Mouse (Mus musculus) fat pad, adult 2 months (tissue): ENCODE measurements at regions not wholly inside any gene's neighbourhood (a gene's known extent, or its start where the extent isn't known, plus 50 kb on each side); places are given as distances from the start of the nearest gene placed in this dataset.

Experiments used
- DNase-seq: peaks from one replicate; pipeline ENCODE4 v3.0.0-alpha.2; 2011; ENCODE audit warnings: low read depth, low spot score; ENCODE audit errors: extremely low read depth

DNA sequence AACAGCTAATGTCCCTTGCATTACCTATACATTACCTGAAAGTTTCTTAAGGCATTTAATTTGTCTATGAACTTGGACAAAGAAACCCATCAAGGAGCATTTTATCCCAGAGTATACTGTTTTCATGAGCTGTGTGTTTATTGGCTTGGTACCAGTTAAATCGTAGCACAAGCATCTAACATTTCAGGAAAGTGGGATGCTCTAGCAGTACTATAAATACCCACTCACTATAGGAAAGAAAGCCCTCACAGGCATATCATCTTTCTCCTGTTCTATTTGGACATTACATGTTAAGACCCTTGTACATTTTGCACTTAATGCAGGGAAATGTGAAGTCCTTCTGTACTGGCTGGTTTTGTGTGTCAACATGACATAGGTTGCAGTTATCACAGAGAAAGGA is 163.9 kb downstream of the Ptprc start:
- DNase-seq: no peak

DNA sequence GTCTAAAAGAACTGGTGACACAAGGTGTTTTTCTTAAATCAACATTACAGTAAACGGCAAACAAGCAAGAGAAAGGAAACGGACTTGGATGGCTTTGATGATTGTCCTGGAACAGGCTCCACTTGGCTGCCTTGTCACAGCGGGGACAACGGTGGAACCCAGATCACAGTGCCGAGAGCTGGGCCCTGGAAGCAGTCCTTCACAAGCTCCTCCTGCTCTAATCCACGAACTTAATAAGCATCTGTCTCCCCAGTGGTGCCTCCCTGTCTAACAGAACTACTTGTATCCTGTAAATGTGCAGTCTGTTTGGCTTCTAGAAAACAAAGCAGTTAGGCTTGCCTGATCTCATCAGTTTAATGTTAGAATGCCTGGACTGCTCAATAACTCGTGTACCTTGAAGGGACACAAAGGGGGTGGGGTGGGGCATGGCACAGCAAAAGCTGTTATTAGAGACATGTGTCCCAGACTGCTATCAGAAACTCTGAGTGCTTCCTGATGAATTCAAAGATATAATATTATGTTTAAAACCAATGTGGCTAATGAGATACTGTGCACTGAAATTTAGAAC is 164.5 kb downstream of the Ptprc start:
- no peak for DNase-seq

DNA sequence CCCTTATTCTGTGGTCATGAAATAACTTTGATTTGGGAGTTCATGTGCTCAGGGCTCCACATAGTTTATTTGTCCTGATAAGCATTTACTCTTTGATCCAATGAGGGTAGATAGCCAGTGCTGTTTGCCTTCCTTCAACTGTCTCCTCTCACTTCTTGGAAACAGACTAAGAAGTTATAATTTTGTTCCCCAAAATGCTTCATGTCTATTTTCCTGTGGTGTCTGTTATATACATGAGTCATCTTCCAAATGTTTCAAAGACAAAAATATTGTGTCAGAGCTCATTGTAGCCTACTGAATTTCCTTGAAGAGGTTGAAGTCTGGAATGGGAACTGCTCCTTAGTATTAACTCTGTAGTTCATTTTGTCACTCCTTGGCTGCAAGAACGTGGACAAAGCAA is 168.7 kb downstream of the Ptprc start:
- DNase-seq: no peak

DNA sequence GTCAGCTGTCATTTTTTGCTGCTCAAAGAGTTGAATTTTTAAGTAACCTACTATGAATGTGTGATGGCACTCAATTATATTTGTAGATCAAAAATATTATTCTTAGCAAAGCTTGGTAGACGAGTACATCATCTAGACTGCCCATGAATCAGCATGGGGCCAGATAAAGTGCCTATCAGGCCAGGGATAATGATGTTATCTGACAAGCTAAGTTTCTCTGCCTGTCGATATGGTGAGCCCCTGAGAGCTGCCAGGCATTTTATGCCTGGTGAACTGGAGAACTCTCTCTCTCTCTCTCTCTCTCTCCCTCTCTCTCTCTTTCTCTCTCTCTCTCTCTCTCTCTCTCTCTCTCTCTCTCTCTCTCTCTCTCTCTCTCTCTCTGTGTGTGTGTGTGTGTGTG is 171.2 kb downstream of the Ptprc start:
- DNase-seq: no peak

DNA sequence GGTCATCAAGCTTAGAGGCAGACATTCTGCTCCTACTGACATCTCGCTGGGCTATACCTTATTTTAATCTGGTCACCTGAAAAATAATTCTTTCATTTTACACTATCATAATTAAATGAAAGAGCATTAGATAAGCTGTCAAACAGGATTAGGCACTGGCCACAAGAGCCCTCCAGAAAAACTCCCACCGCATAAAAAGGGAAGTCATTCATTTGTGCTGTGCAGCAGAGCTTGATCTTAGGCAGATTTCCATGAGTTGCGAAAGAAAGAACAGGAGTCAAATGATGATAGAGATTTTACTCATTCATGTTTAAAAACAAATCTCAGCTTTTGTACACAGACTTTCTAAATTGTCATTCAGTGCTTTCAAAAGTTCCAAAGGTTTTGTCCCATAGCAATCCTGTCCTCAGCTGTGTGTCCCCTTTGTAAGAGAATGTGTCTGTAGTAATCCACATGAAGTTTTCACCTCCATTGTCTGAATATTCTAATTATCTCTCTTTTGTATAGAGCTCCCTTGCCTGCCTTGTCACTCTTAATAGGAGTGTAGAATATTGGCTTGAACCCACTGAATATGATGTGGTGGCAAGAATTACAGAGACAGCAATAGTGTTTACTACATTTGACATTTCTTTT is 176.1 kb downstream of the Ptprc start:
- DNase-seq: no peak

DNA sequence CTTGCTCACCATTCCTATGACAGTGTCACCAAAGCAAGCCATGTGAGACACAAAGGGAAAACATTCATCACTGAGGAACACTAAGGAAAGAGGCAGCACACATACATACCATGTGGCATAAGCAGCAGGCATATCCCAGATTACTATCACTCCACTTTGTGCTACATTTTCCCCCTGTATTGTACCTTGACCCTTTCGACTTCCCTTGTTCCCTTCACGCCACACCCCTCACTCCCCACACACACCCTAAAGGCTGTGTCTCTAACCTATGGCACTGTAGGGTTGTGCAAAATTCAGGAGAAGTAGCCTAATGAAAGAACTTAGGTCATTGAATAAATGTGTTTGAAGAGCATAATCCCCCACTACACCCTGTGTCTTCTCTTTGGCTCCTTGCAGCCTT is 179.5 kb downstream of the Ptprc start:
- DNase-seq: no peak

DNA sequence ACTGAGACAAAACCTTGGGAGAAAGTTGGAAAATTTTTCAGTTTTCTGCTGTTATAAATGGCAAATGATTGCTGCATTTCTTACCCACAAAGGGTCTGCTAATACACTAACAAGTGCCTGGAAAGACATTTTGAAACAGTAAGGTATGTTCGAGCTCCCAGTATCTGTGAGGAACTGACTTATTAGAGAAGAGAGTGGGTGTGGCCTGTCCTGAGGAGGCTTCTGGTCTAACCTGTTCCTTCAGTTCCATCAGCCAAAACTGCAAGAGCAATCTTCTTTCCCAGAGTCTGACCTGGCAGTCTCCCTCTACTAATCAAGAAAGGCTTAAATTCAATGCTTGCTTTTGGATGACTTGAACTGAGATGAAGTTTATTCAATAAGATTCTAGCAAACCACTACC is 183.6 kb downstream of the Ptprc start:
- peak; percentile 33 for DNase-seq

DNA sequence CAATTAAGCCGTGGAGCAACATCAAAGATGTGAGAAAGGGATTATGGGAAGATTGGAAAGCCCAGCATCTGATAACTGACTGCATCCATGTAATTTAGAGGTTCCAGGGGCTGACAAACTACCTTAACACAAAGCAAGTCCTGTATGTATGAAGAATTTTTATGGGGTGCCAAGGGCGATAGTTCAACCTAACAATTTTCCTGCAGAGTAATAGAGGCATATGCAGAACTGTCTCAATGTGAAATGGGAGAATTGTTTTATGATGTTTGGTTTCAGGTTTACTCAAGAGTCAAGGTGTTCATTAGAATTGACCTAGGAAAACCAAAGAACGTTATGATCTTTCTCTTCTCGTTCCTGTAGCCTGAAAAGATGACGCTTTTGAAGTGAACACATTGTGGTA is 184.1 kb downstream of the Ptprc start:
- DNase-seq: no peak

DNA sequence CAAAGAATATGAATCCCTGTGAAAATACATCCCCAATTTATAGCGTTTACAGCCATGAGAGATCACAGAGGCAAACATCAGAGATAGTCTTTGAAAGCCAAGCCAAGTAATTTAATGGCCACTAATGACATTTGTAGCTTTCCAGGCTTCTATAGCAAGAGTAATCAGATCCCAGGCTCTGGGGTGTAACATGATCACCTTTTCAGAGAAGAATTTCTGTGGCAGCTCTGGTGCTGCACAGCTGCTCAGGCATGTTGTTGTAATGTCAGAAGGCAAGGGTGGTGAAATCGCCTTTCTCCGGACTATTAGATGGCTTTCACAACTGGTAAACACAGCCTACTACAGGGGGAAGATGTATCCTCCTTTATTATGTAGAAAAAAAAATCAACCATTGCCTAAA is 202.1 kb downstream of the Ptprc start:
- DNase-seq: no peak

DNA sequence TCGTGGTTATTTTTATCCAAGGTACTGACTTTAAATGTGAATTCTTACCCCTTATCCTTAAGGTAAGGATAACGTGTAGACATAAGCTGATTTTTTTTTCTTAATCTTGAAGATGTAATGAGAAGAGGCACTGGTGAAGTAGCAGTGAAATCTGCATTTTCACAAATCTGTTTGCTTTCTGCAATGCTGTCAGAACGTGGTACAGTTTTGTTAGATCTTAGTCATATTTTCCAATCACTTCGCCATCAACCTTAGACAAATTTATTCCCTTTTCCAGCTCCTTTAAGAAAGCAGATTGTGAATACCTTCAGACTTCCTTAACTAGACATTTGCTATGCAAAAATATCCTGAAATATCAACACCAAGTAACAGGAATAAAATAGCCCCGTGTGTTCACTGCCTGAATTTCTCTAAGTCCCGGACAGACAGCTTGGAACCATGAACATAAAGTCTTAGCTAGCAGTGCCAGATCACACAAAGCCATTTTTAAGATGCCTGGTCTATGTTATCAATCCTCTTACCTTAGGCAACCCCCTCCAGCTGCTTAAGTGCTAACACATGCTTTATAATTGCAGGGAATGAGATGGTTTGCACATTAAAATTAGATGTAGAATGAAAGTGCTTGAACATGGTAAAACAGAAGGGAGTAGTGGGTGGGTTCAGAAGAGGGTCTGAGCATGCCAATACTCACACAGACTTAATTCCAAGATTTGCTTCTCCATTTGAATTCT is 202.7 kb downstream of the Ptprc start:
- no peak for DNase-seq

DNA sequence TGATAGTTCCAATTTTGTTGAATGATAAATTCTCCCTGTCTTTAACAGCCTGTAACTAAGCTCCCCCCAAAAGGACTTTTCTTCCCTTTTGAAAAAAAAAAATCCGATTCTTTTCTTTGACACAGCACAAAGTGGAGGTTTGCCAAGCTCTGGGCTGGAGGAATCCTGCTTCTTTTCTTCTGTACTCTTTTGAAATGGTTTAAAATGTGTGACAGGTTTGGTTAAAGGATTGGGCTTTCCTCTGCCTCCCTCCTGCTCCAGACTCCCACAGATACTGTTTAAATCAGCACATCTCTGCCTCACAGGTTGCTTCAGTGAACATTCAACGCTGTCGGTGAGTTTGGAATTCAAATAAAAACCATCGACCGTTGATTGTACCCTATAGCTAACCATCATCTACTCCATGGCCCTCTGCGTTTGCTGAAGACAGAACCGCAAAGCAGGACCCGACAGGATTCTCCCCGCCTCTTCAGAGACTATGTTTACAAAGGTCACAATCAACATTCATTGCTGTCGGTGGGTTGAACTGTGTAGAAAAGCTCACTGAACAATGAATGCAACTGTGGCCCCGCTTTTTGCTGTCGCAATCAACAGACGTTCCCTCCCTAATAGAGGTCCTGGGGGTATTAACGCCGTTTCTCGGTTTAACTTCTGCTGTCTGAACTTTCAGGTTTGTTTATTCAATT is 209.2 kb downstream of the Ptprc start:
- DNase-seq: no peak

DNA sequence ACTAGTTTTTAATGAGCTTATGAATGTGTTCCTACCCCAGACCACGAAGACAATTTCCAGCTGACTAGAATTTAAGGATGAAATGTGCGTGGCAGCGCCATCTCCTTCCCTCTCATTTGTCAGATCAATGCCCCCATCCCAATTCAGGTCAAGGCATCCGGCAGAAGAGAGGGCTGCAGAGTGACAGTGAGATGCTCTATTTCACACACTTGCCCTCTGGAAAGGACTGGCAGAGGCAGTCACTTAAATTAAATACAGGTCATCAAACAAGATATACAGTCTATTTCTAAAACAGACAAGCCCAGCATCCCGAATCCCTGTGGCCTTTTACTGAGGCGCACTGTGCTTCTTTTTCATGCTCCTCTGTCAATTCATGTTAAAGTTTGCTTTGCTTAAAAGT is 211.9 kb downstream of the Ptprc start:
- no peak for DNase-seq

DNA sequence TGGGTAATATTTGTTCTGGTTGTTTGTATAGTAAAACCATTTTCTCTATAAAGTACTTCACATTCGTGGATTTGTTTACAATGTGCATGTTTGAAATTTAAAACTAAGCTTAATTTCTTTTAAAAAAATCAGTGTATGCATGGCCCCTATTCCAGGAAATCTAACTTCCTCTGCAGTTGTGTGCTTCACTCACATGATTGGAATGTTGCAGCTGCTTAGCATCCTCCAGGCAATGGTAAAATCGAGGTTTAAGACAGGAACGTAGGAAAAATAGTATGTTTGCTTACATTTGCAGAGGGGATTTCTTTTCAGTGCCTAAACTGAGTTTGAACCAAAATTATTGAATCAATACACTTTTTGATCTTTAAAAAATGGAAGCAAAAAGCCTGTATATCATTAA is 217.5 kb downstream of the Ptprc start:
- no peak for DNase-seq

DNA sequence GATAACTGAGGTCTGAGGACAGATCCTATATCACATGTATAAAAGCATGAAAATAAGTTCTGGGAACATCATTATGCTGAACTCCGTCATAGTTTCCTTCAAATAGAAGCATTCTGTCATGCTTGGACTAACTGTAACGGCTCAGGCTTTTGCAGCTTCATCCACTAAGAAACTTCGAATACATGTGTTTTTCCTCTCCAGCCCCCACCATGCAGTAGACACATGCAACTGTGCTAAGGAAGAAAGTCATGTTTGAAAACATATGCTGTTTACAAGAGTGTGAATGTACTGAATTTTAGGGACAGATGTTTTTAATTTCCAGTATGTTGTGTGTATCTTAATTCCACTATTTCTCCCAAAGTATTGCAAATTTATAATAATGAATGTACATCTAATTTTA is 219.5 kb downstream of the Ptprc start:
- DNase-seq: no peak

DNA sequence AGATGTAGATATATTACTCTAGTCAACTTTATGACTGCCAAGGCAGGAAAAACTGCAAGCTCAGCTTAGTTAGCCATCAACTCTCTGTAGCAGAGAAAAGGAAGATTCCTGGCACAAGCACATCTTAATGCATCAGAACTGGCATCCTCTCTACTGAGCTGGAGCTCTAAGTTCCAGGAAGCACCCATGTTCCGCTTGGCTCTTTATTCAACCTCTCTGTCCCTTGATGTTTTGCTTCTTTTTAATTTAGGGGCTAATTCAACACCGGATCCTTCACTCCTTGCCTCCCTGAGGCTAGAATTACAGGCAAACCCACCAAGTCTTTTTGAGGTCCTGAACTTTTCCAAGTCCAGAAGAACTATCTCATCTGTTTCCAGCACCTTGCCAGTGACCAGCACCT is 220.4 kb downstream of the Ptprc start:
- DNase-seq: no peak

DNA sequence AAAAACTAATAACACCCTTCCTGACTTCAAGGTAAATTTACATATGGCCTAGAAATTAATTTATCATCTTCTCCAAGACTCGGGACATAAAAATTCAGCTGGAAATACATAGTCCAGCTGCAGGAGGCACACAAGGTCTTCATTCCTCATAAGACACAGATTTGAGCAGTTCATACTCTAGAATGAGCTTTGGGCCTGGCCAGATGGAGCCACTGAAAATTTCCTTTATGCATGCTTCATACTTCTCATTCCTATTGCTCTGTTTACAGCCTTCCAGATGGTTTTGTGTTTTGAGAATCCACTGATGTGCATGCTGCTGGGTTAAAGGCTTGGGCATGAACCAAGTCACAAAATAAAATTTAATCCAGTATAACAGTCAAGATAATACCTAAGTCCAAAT is 222.1 kb downstream of the Ptprc start:
- DNase-seq: no peak

DNA sequence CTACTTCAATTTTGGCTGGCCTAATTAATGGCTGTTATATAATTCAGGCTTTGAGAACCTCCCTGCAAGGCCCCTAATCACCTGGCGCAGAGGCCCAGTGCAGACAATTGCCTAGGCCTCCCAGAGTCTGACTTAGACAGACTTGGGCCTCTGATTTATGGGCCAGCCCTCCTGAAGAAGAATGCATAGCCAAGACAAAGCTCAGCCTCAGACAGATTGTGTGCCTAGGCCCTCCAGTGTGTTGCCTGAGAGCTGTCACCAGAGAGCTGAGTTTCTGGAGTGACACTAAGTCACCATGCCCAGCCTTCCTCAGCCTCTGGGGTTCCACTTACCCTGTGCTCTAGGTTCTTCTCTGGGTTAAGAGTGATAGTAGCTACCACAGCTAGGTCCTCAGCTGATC is 222.7 kb downstream of the Ptprc start:
- no peak for DNase-seq

DNA sequence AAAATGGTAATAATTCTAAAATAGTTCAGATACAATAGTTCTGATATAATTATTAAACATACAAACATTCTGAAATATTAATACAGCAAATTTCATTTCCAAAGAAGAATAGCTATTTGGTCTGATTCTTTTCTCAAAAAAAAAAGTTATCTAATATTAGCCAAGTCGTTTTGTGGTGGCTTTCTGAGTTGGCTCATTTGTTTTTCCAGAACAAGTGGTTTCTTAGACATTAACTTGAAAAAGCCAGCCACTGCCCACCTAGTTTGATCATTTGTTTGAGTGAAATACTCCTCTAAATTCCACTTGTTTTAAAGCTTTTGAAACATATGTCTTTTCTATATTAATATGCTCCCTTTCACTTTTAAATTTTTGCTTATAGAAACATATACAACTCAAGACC is 227.6 kb downstream of the Ptprc start:
- DNase-seq: no peak

DNA sequence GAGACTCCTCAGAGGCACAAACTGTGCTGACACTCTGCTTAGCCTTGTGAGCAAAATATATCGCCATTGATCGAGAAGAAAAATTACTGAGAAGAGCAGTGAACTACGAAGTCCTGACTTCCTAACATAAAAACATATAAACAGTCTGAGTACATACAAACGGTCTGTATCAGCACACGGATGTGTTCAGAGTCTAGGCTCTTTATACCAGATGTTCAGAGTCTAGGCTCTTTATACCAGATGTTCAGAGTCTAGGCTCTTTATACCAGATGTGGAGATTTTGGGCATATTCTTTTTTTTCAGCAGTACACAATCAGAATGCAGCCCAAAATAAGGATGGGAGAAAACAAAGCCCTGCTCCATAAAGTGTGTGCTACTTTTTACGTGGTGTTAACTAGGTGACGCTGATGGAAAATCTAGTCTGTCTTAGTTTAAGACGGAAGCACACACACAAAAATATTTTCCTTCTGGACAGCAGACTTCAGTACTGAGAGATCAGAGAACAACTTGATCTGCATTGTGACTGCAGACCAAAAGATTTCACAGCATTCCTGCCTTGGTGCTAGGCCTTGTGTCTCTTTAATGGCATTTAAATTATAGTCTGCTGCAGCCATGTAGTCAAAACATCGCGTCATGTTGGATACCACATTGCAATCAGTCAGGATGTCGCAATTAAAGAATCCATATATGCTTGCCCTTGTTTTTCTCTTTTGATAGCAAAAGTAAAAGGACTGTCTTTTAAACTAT is 233.6 kb downstream of the Ptprc start:
- no peak for DNase-seq

DNA sequence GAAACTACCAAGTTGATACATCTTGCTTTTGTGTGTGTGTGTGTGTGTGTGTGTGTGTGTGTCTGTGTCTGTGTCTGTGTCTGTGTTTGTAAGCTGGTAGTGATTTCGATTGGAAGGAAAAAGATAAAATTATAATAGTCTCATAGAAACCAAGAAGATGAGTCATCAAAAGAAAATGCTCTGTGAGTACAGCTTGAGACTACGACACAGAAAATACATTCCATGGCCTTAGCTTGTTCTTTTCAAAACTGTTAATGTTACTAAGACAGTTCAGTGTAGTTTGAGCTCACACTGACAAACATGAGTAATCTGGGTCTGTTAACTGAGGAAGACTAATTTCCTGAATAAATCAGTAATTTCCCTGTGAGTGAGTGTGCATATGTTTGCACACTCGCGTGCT is 239.8 kb downstream of the Ptprc start:
- no peak for DNase-seq

DNA sequence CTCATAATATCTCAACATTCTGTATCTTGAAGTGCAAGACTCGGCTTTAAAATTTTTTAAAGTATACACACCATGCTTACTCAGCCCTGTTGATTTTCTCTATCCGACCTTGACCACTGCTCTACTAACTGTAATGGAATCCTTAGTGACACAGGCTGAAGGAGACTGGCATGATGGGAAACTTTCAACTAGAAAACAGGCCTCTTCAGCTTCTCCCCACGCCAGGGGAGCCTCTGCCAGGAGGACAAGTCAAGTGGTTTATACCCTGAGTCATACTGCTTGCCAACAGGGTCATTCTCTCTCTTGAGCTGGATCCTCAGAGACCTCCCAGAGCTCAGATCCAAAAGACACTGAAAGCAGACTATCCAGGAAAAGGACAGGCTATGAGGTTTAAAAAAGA is 245.7 kb downstream of the Ptprc start:
- DNase-seq: no peak
